8 mouse cellular contexts compared by ENCODE assay signal in the genomic region with DNA sequence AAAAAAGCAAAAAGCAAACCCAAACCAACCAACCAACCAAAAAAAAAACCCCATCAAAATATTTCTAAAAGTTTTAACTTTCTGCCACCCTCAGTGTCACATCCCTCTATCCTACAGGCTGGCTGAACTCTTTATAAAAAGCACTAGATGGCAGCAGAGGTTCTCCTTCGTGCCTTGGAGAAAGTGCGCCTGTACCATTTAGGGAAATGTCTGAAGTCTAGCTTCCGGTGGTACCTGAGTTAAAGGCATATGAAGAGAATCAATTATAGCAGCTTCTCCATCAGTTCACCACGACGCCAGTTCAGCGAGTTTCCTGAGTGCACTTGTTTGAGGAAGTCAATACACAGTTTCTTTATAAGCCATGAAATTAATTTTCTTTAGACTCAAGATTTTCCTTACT.
A peak's percentile ranks its signal among the peaks of the same experiment; 100 is the strongest.
DNase-seq lines count a peak whose midpoint lies in the region; ATAC-seq and TF ChIP-seq lines count a peak whose summit lies in the region.

No protein-coding gene starts in this region.

- H3K9ac ChIP-seq in ES-E14 (ENCODE audit: insufficient read depth, low read depth, low read length, poor library complexity, severe bottlenecking), result no peak overlapping the region
- H3K9ac ChIP-seq in embryonic facial prominence, embryonic 14.5 days (ENCODE audit: low read depth, low read length), result no peak overlapping the region

- H3K4me2 ChIP-seq in embryonic facial prominence, embryonic 14.5 days (ENCODE audit: low read depth, low read length), result no peak overlapping the region

- ATAC-seq in embryonic facial prominence, embryonic 14.5 days (ENCODE audit: low read depth), result no peak
- 0 out of 2 replicates have a peak, but pooled peaks have one; percentile 57 for ATAC-seq in megakaryocyte, adult 5-6 weeks (ENCODE audit: poor library complexity, severe bottlenecking)

- intact Hi-C loops in gastrocnemius, postnatal 36 days (cut with DNase I), result no loop called here

- no peak overlapping the region for H3K4me3 ChIP-seq in kidney, adult 2 months (ENCODE audit: insufficient read depth, low read depth, low read length)
- no peak overlapping the region for H3K4me3 ChIP-seq in ES-E14 (ENCODE audit: insufficient read depth in 1 of 2, low read depth in 1 of 2, low read length in 2 of 2, poor library complexity in 1 of 2, severe bottlenecking in 1 of 2)
- no peak overlapping the region for H3K4me3 ChIP-seq in embryonic facial prominence, embryonic 14.5 days (ENCODE audit: low read depth, low read length)

- no peaks in the 10 kb centered on the region for H3K27me3 ChIP-seq in kidney, adult 2 months (replicated peaks; ENCODE audit: control insufficient read depth, insufficient read depth, low read length)
- H3K27me3 ChIP-seq in embryonic facial prominence, embryonic 14.5 days (replicated peaks; ENCODE audit: control insufficient read depth, insufficient read depth, low read length), result no peaks in the 10 kb centered on the region

- no peaks in the 10 kb centered on the region for H3K36me3 ChIP-seq in kidney, adult 2 months (ENCODE audit: control insufficient read depth, insufficient read depth, low read length)
- no peaks in the 10 kb centered on the region for H3K36me3 ChIP-seq in ES-E14 (ENCODE audit: control insufficient read depth, insufficient read depth, low read length, poor library complexity, severe bottlenecking)
- no peaks in the 10 kb centered on the region for H3K36me3 ChIP-seq in embryonic facial prominence, embryonic 14.5 days (ENCODE audit: control insufficient read depth, insufficient read depth, low read length)

- no peak overlapping the region for H3K27ac ChIP-seq in kidney, adult 2 months (ENCODE audit: insufficient read depth, low read depth, low read length)
- H3K27ac ChIP-seq in ES-E14 (ENCODE audit: insufficient read depth, low read depth, low read length, poor library complexity, severe bottlenecking), result no peak overlapping the region
- H3K27ac ChIP-seq in embryonic facial prominence, embryonic 14.5 days (replicated peaks; ENCODE audit: low read depth, low read length), result no peak overlapping the region

- 3% methylated on average over 6 of the region's 6 CpGs for WGBS in kidney, adult 2 months
- WGBS in embryonic facial prominence, embryonic 14.5 days, result 6% methylated on average over 6 of the region's 6 CpGs

- in situ Hi-C loops in ES-E14 (cut with MboI; ENCODE audit: low sequenced_read_pairs in 2 of 2, unreplicated experiment in 2 of 2), result loop anchor here in 1 of 2 experiments (25.0 kb wide), 1 partner anchor 311 kb away; no protein-coding TSS in a partner anchor

- no peak for TF ChIP-seq POLR2A in kidney, adult 2 months (IDR thresholded peaks at IDR 0.05; ENCODE audit: low read depth, low read length)

- H3K9me3 ChIP-seq in ES-E14 (ENCODE audit: control insufficient read depth, insufficient read depth, low read depth, low read length), result no peaks in the 10 kb centered on the region
- no peaks in the 10 kb centered on the region for H3K9me3 ChIP-seq in embryonic facial prominence, embryonic 14.5 days (ENCODE audit: control insufficient read depth, low read length)

- H3K4me1 ChIP-seq in kidney, adult 2 months (ENCODE audit: control insufficient read depth, insufficient read depth, low read length), result no peaks in the 10 kb centered on the region
- no peaks in the 10 kb centered on the region for H3K4me1 ChIP-seq in ES-E14 (ENCODE audit: control insufficient read depth in 2 of 2, insufficient read depth in 2 of 2, low read length in 2 of 2, poor library complexity in 1 of 2)
- no peaks in the 10 kb centered on the region for H3K4me1 ChIP-seq in embryonic facial prominence, embryonic 14.5 days (ENCODE audit: control insufficient read depth, insufficient read depth, low read length)

- TF ChIP-seq CTCF in kidney, adult 2 months (conservative IDR thresholded peaks at IDR 0.05; ENCODE audit: insufficient read depth, insufficient read length, low read depth, low read length), result peak; percentile 65

- peak; percentile 44 for DNase-seq in kidney, adult 2 months
- DNase-seq in kidney, adult 11 months, result no peak
- DNase-seq in 416B (ENCODE audit: low read depth) (peak; percentile 63), ES-E14 (ENCODE audit: low read depth, low spot score) (peak; percentile 19)
- DNase-seq in embryonic facial prominence, embryonic 14.5 days (ENCODE audit: low spot score), result peak; percentile 80
- no peak for DNase-seq in c-Kit-positive CD71-positive TER-119-positive erythroid progenitor cells, embryonic 14.5 days (ENCODE audit: low spot score)
- no peak for DNase-seq in gastrocnemius, postnatal 36 days

TF ChIP-seq in ES-E14, 5 proteins besides CTCF, POLR2A, EP300 and RAD21:
- TF ChIP-seq ZC3H11A (IDR thresholded peaks at IDR 0.05; ENCODE audit: borderline replicate concordance, low read depth, low read length) (peak; percentile 50; the same call in 1 of the 2 replicates), CHD2 (IDR thresholded peaks at IDR 0.05; ENCODE audit: low read depth, low read length) (no peak), HCFC1 (IDR thresholded peaks at IDR 0.05; ENCODE audit: borderline replicate concordance, insufficient read depth, low read length) (no peak), MAFK (IDR thresholded peaks at IDR 0.05; ENCODE audit: insufficient read depth, low read depth, low read length) (no peak), ZNF384 (IDR thresholded peaks at IDR 0.05; ENCODE audit: low read depth, low read length) (no peak)

Comparison
In these comparisons a context has a peak if more than half of its experiments do, and no peak if none do; other contexts are left out.
1. DNase-seq: peak in kidney, adult 2 months (single experiment), 416B (single experiment), ES-E14 (single experiment) and embryonic facial prominence, embryonic 14.5 days (single experiment); none in kidney, adult 11 months (single experiment), c-Kit-positive CD71-positive TER-119-positive erythroid progenitor cells, embryonic 14.5 days (single experiment) and gastrocnemius, postnatal 36 days (0 of 2).